26 mouse cellular contexts compared by ENCODE assay signal in the genomic region with DNA sequence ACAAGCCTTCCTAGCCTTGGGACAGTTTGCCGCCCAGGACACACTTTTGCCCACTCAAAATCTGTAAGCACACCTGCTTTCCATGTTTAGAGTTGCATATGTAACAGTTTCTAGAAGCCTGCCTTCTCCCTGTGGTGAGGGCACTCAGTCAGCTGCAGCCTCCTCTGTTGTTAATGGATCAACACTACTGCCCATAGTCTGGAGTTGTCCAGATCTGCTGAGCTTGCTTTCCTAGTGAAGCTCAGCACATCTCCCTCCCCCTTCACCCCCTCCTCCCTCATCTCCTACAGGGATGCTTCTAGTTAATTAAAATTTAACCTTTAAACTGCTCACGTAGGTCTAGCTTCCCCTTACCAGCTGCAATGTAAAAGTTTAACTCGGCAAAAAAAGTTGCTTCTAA. TPM values are rescaled to one million over a fixed set of nuclear protein-coding genes. Genes with fewer than 3 reads are reported as not detected.
A peak's percentile ranks its signal among the peaks of the same experiment; 100 is the strongest.
DNase-seq lines count a peak whose midpoint lies in the region; ATAC-seq and TF ChIP-seq lines count a peak whose summit lies in the region.
"Had no signal": no experiment of that assay in that cellular context is flagged by ENCODE, and none has a peak within 500 bp of the region (broad histone marks: within the 10 kb centered on the region; RNA-seq: fewer than 3 reads in every experiment).

No protein-coding gene starts in this region.

- no peaks in the 10 kb centered on the region for H3K27me3 ChIP-seq in thymus, adult 2 months (ENCODE audit: control insufficient read depth, insufficient read depth, low read length)
- H3K27me3 ChIP-seq: forebrain, embryonic 15.5 days; hindbrain, embryonic 13.5 days; megakaryocyte, embryonic 14.5 days; neural tube, embryonic 13.5 days; stomach, embryonic 15.5 days had no signal

- no peak overlapping the region for H3K4me3 ChIP-seq in thymus, adult 2 months (ENCODE audit: control insufficient read depth, insufficient read depth, low read length)
- H3K4me3 ChIP-seq: forebrain, embryonic 15.5 days; heart, embryonic 10.5 days; hindbrain, embryonic 13.5 days; left cerebral cortex, adult 2 months; megakaryocyte, embryonic 14.5 days; neural tube, embryonic 13.5 days; stomach, embryonic 15.5 days had no signal

- DNase-seq in frontal cortex, postnatal 10 days (ENCODE audit: low spot score in 2 of 2): no peak
- no peak for DNase-seq in thymus, adult 2 months
- no peak for DNase-seq in thymus, postnatal 36 days
- DNase-seq in kidney, postnatal 10 days: peak; percentile 61
- no peak for DNase-seq in spleen, postnatal 4 days (ENCODE audit: low spot score in 2 of 2)
- no peak for DNase-seq in adrenal gland, postnatal 25 days
- DNase-seq in lung, postnatal 36 days: no peak
- DNase-seq: adrenal gland, postnatal 36 days; cerebellum, adult 2 months; left cerebral cortex, postnatal 4 days; liver; liver, postnatal 0 days; lung, postnatal 14 days; right cerebral cortex, postnatal 14 days; thymus, adult 18-20 months had no signal

- TF ChIP-seq CTCF in thymus, adult 2 months (IDR thresholded peaks at IDR 0.05; ENCODE audit: borderline replicate concordance, control insufficient read depth, extremely low read depth, insufficient read depth, low read length, poor library complexity): no peak

- no peaks in the 10 kb centered on the region for H3K36me3 ChIP-seq in thymus, adult 2 months (ENCODE audit: control insufficient read depth, insufficient read depth, low read length)
- H3K36me3 ChIP-seq: forebrain, embryonic 15.5 days; heart, embryonic 10.5 days; hindbrain, embryonic 13.5 days; neural tube, embryonic 13.5 days; stomach, embryonic 15.5 days had no signal

- H3K27ac ChIP-seq in thymus, adult 2 months (ENCODE audit: control insufficient read depth, insufficient read depth, low read length): peak overlapping the region; percentile 26; the same call in 1 of the 2 replicates
- H3K27ac ChIP-seq: forebrain, embryonic 15.5 days; heart, embryonic 10.5 days; hindbrain, embryonic 13.5 days; left cerebral cortex, adult 2 months; neural tube, embryonic 13.5 days; stomach, embryonic 15.5 days had no signal

- no peak for TF ChIP-seq POLR2A in thymus, adult 2 months (IDR thresholded peaks at IDR 0.05; ENCODE audit: control insufficient read depth, extremely low read depth, insufficient read depth, low read length, poor library complexity)

- WGBS in thymus, adult 2 months: 22% methylated on average over 3 of the region's 3 CpGs

- H3K4me1 ChIP-seq in thymus, adult 2 months (replicated peaks; ENCODE audit: control insufficient read depth, insufficient read depth, low read length): peaks cover 17% of the 10 kb centered on the region
- H3K4me1 ChIP-seq: stomach, embryonic 15.5 days had no signal

- 0 out of 2 replicates have a peak, but pooled peaks have one; percentile 16 for ATAC-seq in frontal cortex, adult (ENCODE audit: low TSS enrichment)
- ATAC-seq: forebrain, embryonic 15.5 days; intestine, embryonic 16.5 days; liver, postnatal 0 days had no signal

RNA-seq across cellular contexts. Expression of gene Siah3, which starts 57.2 kb away (rescaled TPM):
- polyA plus RNA-seq in thymus, adult 2 months (2012; rRNA removed): 0.05 and 0.11 TPM in 2 replicates
- 0.33 and 0.46 TPM in 2 replicates for total RNA-seq in adrenal gland, postnatal 25 days (2021)
- total RNA-seq: gastrocnemius, adult 18-20 months had no signal
- polyA plus RNA-seq: heart, postnatal 0 days had no signal
